Mouse (Mus musculus) CH12.LX (cell line): ENCODE data around the gene Syne3. TPM values are rescaled to one million over a fixed set of nuclear protein-coding genes. Genes with fewer than 3 reads are reported as not detected.

ENCODE experiments used
- DNase-seq: peaks from one replicate; pipeline ENCODE4 v3.0.0-alpha.2; 2013; ENCODE audit errors: extremely low read depth
- H3K27ac ChIP-seq: 2 replicates; pipeline ENCODE4 v1.5.1; 2012; ENCODE audit warnings: low read depth, mild to moderate bottlenecking, control low read depth, moderate library complexity; ENCODE audit not compliant: insufficient read depth
- H3K27me3 ChIP-seq: replicated peaks from 2 replicates; pipeline ENCODE3; 2012; ENCODE audit warnings: inconsistent platforms
- H3K36me3 ChIP-seq, 2 experiments: replicated peaks in 1 of 2; 2 replicates each; pipeline versions ENCODE3 to v1.6.1; 2012; ENCODE audit warnings: inconsistent platforms in 1 of 2, low read length in 1 of 2, mild to moderate bottlenecking in 1 of 2, mixed read lengths in 1 of 2, moderate library complexity in 1 of 2; ENCODE audit not compliant: control insufficient read depth in 1 of 2, insufficient read depth in 1 of 2
- H3K4me1 ChIP-seq, 2 experiments: 2 replicates each; pipeline ENCODE4 v1.6.1; 2012; ENCODE audit warnings: inconsistent platforms in 1 of 2, moderate library complexity in 1 of 2; ENCODE audit not compliant: insufficient read depth in 2 of 2, control insufficient read depth in 1 of 2
- H3K4me2 ChIP-seq: 2 replicates; pipeline ENCODE4 v1.6.1; 2012; ENCODE audit warnings: low read depth, mild to moderate bottlenecking, control low read depth; ENCODE audit not compliant: poor library complexity, insufficient read depth, severe bottlenecking
- H3K4me3 ChIP-seq, 3 experiments: fragments of 150-350 bp in 1 of 3; sonication (generic) in 1 of 3; replicated peaks in 1 of 3; 2 replicates each; pipeline versions ENCODE3 to v1.5.1; 2011 to 2012; ENCODE audit warnings: low read depth in 2 of 3, low read length in 2 of 3, mild to moderate bottlenecking in 2 of 3, moderate library complexity in 2 of 3, control low read depth in 1 of 3, improper control_type of control experiment in 1 of 3, inconsistent platforms in 1 of 3, mixed read lengths in 1 of 3; ENCODE audit not compliant: poor library complexity in 1 of 3
- H3K79me2 ChIP-seq: replicated peaks from 2 replicates; pipeline ENCODE4 v1.6.1; 2012; ENCODE audit warnings: mild to moderate bottlenecking, moderate library complexity; ENCODE audit not compliant: control insufficient read depth, poor library complexity, insufficient read depth, severe bottlenecking; ENCODE audit errors: extremely low read depth
- H3K9ac ChIP-seq: 2 replicates; pipeline ENCODE4 v1.6.1; 2012; ENCODE audit warnings: low read depth, mild to moderate bottlenecking, control low read depth, moderate library complexity; ENCODE audit not compliant: insufficient read depth
- H3K9me3 ChIP-seq: replicated peaks from 2 replicates; pipeline ENCODE3; 2012; ENCODE audit warnings: low read length, inconsistent platforms, mixed read lengths
- BHLHE40 ChIP-seq: IDR thresholded peaks from 2 replicates; pipeline ENCODE4 v1.6.1; 2011; ENCODE audit warnings: mild to moderate bottlenecking, low read depth, low read length, improper control_type of control experiment
- CHD1 ChIP-seq: IDR thresholded peaks from 2 replicates; pipeline ENCODE4 v1.6.1; 2012; ENCODE audit warnings: low read depth, low read length, improper control_type of control experiment, inconsistent platforms
- CHD2 ChIP-seq: IDR thresholded peaks from 2 replicates; pipeline ENCODE4 v1.6.1; 2011; ENCODE audit warnings: low read length, improper control_type of control experiment
- CTCF ChIP-seq, 2 experiments: IDR thresholded peaks in 1 of 2; conservative IDR thresholded peaks in 1 of 2; 2 replicates each; pipeline ENCODE4 v1.5.1; 2011 to 2012; ENCODE audit warnings: low read depth in 2 of 2, low read length in 2 of 2, improper control_type of control experiment in 1 of 2, inconsistent platforms in 1 of 2, mild to moderate bottlenecking in 1 of 2, moderate library complexity in 1 of 2
- E2F4 ChIP-seq: IDR thresholded peaks from 2 replicates; pipeline ENCODE4 v1.6.1; 2011; ENCODE audit warnings: low read depth, low read length, improper control_type of control experiment; ENCODE audit not compliant: insufficient replicate concordance
- ELF1 ChIP-seq: IDR thresholded peaks from 2 replicates; pipeline ENCODE4 v1.6.1; 2014; ENCODE audit warnings: low read depth, mild to moderate bottlenecking, inconsistent platforms, low read length, improper control_type of control experiment
- EP300 ChIP-seq: IDR thresholded peaks from 2 replicates; pipeline ENCODE4 v1.6.1; 2011; ENCODE audit warnings: low read length, improper control_type of control experiment
- ETS1 ChIP-seq: conservative IDR thresholded peaks from 2 replicates; pipeline ENCODE4 v1.6.1; 2012; ENCODE audit warnings: low read depth, mild to moderate bottlenecking, inconsistent platforms, low read length, improper control_type of control experiment, moderate library complexity
- GABPA ChIP-seq: IDR thresholded peaks from 2 replicates; pipeline ENCODE4 v1.6.1; 2012; ENCODE audit warnings: low read depth, low read length, improper control_type of control experiment, inconsistent platforms; ENCODE audit not compliant: insufficient replicate concordance
- HCFC1 ChIP-seq: IDR thresholded peaks from 2 replicates; pipeline ENCODE4 v1.6.1; 2012; ENCODE audit warnings: low read depth, mild to moderate bottlenecking, inconsistent platforms, low read length, improper control_type of control experiment
- IRF4 ChIP-seq: IDR thresholded peaks from 2 replicates; pipeline ENCODE4 v1.6.1; 2014; ENCODE audit warnings: low read depth, mild to moderate bottlenecking, inconsistent platforms, low read length, improper control_type of control experiment
- JUN ChIP-seq: IDR thresholded peaks from 2 replicates; pipeline ENCODE4 v1.6.1; 2011; ENCODE audit warnings: low read depth, mild to moderate bottlenecking, low read length, improper control_type of control experiment, moderate library complexity; ENCODE audit not compliant: insufficient read depth
- JUND ChIP-seq: conservative IDR thresholded peaks from 2 replicates; pipeline ENCODE4 v1.6.1; 2011; ENCODE audit warnings: low read depth, low read length, improper control_type of control experiment
- KAT2A ChIP-seq: IDR thresholded peaks from 2 replicates; pipeline ENCODE4 v1.6.1; 2012; ENCODE audit warnings: low read length, improper control_type of control experiment, inconsistent platforms; ENCODE audit not compliant: insufficient replicate concordance
- MAFK ChIP-seq: IDR thresholded peaks from 2 replicates; pipeline ENCODE4 v1.6.1; 2011; ENCODE audit warnings: low read length, improper control_type of control experiment; ENCODE audit not compliant: insufficient replicate concordance
- MAX ChIP-seq: IDR thresholded peaks from 2 replicates; pipeline ENCODE4 v1.6.1; 2011; ENCODE audit warnings: low read length, improper control_type of control experiment
- MAZ ChIP-seq: IDR thresholded peaks from 2 replicates; pipeline ENCODE4 v1.6.1; 2012; ENCODE audit warnings: low read depth, mild to moderate bottlenecking, inconsistent platforms, low read length, improper control_type of control experiment, moderate library complexity
- MEF2A ChIP-seq: IDR thresholded peaks from 2 replicates; pipeline ENCODE4 v1.6.1; 2014; ENCODE audit warnings: low read depth, mild to moderate bottlenecking, inconsistent platforms, low read length, improper control_type of control experiment, borderline replicate concordance
- MXI1 ChIP-seq: IDR thresholded peaks from 2 replicates; pipeline ENCODE4 v1.6.1; 2011; ENCODE audit warnings: mild to moderate bottlenecking, low read depth, low read length, improper control_type of control experiment
- MYC ChIP-seq: IDR thresholded peaks from 2 replicates; pipeline ENCODE4 v1.6.1; 2011; ENCODE audit warnings: low read depth, mild to moderate bottlenecking, improper control_type of control experiment, low read length
- NELFE ChIP-seq: IDR thresholded peaks from 2 replicates; pipeline ENCODE4 v1.6.1; 2011; ENCODE audit warnings: low read depth, low read length, improper control_type of control experiment
- NRF1 ChIP-seq: IDR thresholded peaks from 2 replicates; pipeline ENCODE4 v1.6.1; 2014; ENCODE audit warnings: low read depth, mild to moderate bottlenecking, inconsistent platforms, low read length, improper control_type of control experiment, moderate library complexity
- PAX5 ChIP-seq: IDR thresholded peaks from 2 replicates; pipeline ENCODE4 v1.6.1; 2012; ENCODE audit warnings: low read length, inconsistent platforms, mixed read lengths
- POLR2A ChIP-seq: IDR thresholded peaks from 2 replicates; pipeline ENCODE4 v1.6.1; 2011; ENCODE audit warnings: low read depth, mild to moderate bottlenecking, improper control_type of control experiment, low read length
- POLR2AphosphoS2 ChIP-seq: IDR thresholded peaks from 2 replicates; pipeline ENCODE4 v1.6.1; 2011; ENCODE audit warnings: low read depth, low read length, improper control_type of control experiment
- RAD21 ChIP-seq: IDR thresholded peaks from 2 replicates; pipeline ENCODE4 v1.6.1; 2011; ENCODE audit warnings: low read depth, mild to moderate bottlenecking, low read length, improper control_type of control experiment, moderate library complexity
- RCOR1 ChIP-seq: conservative IDR thresholded peaks from 2 replicates; pipeline ENCODE4 v1.6.1; 2012; ENCODE audit warnings: low read depth, mild to moderate bottlenecking, inconsistent platforms, low read length, improper control_type of control experiment
- SIN3A ChIP-seq: IDR thresholded peaks from 2 replicates; pipeline ENCODE4 v1.6.1; 2012; ENCODE audit warnings: low read length, improper control_type of control experiment, inconsistent platforms
- SMC3 ChIP-seq: IDR thresholded peaks from 2 replicates; pipeline ENCODE4 v1.6.1; 2011; ENCODE audit warnings: low read depth, low read length, improper control_type of control experiment
- TBP ChIP-seq: conservative IDR thresholded peaks from 2 replicates; pipeline ENCODE4 v1.6.1; 2011; ENCODE audit warnings: low read depth, low read length, improper control_type of control experiment
- TCF12 ChIP-seq: IDR thresholded peaks from 2 replicates; pipeline ENCODE4 v1.6.1; 2014; ENCODE audit warnings: low read depth, mild to moderate bottlenecking, inconsistent platforms, low read length, improper control_type of control experiment
- UBTF ChIP-seq: IDR thresholded peaks from 2 replicates; pipeline ENCODE4 v1.6.1; 2012; ENCODE audit warnings: low read depth, mild to moderate bottlenecking, inconsistent platforms, low read length, improper control_type of control experiment, moderate library complexity
- USF1 ChIP-seq: IDR thresholded peaks from 2 replicates; pipeline ENCODE4 v1.6.1; 2014; ENCODE audit warnings: low read depth, mild to moderate bottlenecking, inconsistent platforms, low read length, improper control_type of control experiment
- USF2 ChIP-seq: conservative IDR thresholded peaks from 2 replicates; pipeline ENCODE4 v1.6.1; 2011; ENCODE audit warnings: low read depth, low read length, improper control_type of control experiment
- ZC3H11A ChIP-seq: IDR thresholded peaks from 2 replicates; pipeline ENCODE4 v1.6.1; 2012; ENCODE audit warnings: low read depth, mild to moderate bottlenecking, inconsistent platforms, low read length, improper control_type of control experiment
- ZKSCAN1 ChIP-seq: IDR thresholded peaks from 2 replicates; pipeline ENCODE4 v1.6.1; 2012; ENCODE audit warnings: low read depth, inconsistent platforms, low read length, improper control_type of control experiment, borderline replicate concordance
- ZMIZ1 ChIP-seq: IDR thresholded peaks from 2 replicates; pipeline ENCODE4 v1.6.1; 2012; ENCODE audit warnings: low read depth, mild to moderate bottlenecking, inconsistent platforms, low read length, improper control_type of control experiment
- ZNF384 ChIP-seq: IDR thresholded peaks from 2 replicates; pipeline ENCODE4 v1.6.1; 2012; ENCODE audit warnings: low read depth, low read length, improper control_type of control experiment, inconsistent platforms
- dilution Hi-C: fragments of 300-500 bp; cut with MboI; formaldehyde crosslinking; loops from 2 replicates; pipeline ENCODE4 v1.14.3; 2020; ENCODE audit warnings: low sequenced_read_pairs; ENCODE audit not compliant: extremely low pct_unique_long_range_greater_than_20kb, extremely low pct_ligation_motif_present
- in situ Hi-C: fragments of 300-500 bp; cut with MboI; formaldehyde crosslinking; loops from 3 replicates; pipeline ENCODE4 v1.14.3; 2019; ENCODE audit warnings: low sequenced_read_pairs, low pct_ligation_motif_present, low pct_unique_long_range_greater_than_20kb, mixed read lengths
- polyA plus RNA-seq: library from polyadenylated mRNA; unstranded; fragments of >175 nt; gene quantifications from 2 replicates; pipeline ENCODE4 v1.2.1, GENCODE M21; 2012; ENCODE audit warnings: low read depth; ENCODE audit not compliant: insufficient read length
- total RNA-seq, 2 experiments: library from RNA; depleted of rRNA; stranded (reverse); fragments of 300-350 nt in 1 of 2; fragments of >200 nt in 1 of 2; gene quantifications; 2 replicates each; pipeline ENCODE4 v1.2.3; 2012 to 2014

The Syne3 gene
- total and polyA plus RNA-seq, 3 experiments, result 5.3 to 18.7 (median 7.3) TPM

- in situ Hi-C loops, result loop anchor here (10.0 kb wide), 1 partner anchor 54 kb away; no protein-coding TSS in a partner anchor
- peaks cover 0 to 23% of the 10 kb centered on the region in 2 experiments for H3K36me3 ChIP-seq
- H3K9me3 ChIP-seq, result peaks cover 3% of the 10 kb centered on the region
- peaks cover 42 to 79% of the 10 kb centered on the region in 2 experiments for H3K4me1 ChIP-seq
- dilution Hi-C loops, result no loop called here
- H3K27ac ChIP-seq, result peak overlapping the region; percentile 85; the same call in 1 of the 2 replicates
- peak; percentile 81 for DNase-seq
- no peaks in the 10 kb centered on the region for H3K27me3 ChIP-seq
- H3K79me2 ChIP-seq, result peaks cover 36% of the 10 kb centered on the region
- H3K4me2 ChIP-seq, result peak overlapping the region; percentile 68
- TF ChIP-seq EP300 (no peak), TCF12 (peak; percentile 52; the same call in 1 of the 2 replicates), MYC (peak; percentile 76), BHLHE40 (peak; percentile 83), USF1 (no peak), USF2 (no peak), NRF1 (peak; percentile 75), MAFK (no peak), ETS1 (peak; percentile 57), JUND (no peak), POLR2A (no peak), PAX5 (no peak), MEF2A (no peak), ZC3H11A (no peak), ELF1 (no peak), CTCF (conservative IDR thresholded peaks at IDR 0.05 in 1 of 2, IDR thresholded peaks at IDR 0.05 in 1 of 2; ENCODE audit: low read depth in 2 of 2, low read length in 2 of 2) (no peak), IRF4 (no peak; the same call in 1 of the 2 replicates), HCFC1 (no peak), RAD21 (no peak), GABPA (no peak), MXI1 (peak; percentile 63; the same call in 1 of the 2 replicates), JUN (no peak), MAZ (peak; percentile 30; the same call in 1 of the 2 replicates), ZNF384 (no peak), SMC3 (no peak), SIN3A (peak; percentile 73), POLR2AphosphoS2 (no peak), ZKSCAN1 (no peak), TBP (no peak), UBTF (no peak), MAX (peak; percentile 70; the same call in 1 of the 2 replicates), CHD1 (no peak), NELFE (no peak), E2F4 (no peak), RCOR1 (no peak), CHD2 (no peak), ZMIZ1 (no peak), KAT2A (no peak)
- TF ChIP-seq, all 38 proteins: peak for 9
- Histone ChIP-seq H3K9ac (peak overlapping the region; percentile 72), H3K4me3 (peak overlapping the region; percentile 48 to 87 (median 69))
Observed at GRCm38 (mm10) chr12:105008752-105009178, 844 bp downstream of the Syne3 start.
